Mouse (Mus musculus) left cerebral cortex, adult 9 months (tissue): ENCODE results near the gene Foxf1.

ENCODE experiments used
- DNase-seq, 2 experiments: peaks; one replicate each; pipeline ENCODE4 v3.0.0; 2022; ENCODE audit warnings: low spot score in 2 of 2

Gene Foxf1

GRCm38 (mm10) chr8:121084210-121084951, at the start of gene Foxf1:
Gene Foxf1 (plus strand): TSS chr8:121084386.
- DNase-seq: no peak

DNA sequence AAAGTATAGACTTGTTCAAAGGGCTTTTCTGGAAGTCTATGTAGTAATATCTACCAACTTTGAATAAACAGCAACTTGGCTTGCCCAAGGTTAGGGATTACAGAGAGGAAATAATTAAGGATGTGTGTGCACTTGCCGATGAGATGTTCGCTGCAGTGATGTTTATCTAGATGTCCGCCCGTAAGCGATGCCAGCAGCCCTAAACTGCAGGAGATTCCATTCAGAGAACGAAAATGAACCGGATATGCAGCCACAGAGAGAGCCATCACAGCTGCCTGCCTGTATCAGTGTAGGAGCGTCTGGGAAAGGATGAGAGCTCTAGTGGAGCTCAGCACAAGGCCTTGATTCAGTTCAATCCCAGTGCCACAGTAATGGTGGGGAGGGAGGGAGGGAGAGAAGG, 48.6 kb upstream of the Foxf1 start:
- DNase-seq: no peak

DNA sequence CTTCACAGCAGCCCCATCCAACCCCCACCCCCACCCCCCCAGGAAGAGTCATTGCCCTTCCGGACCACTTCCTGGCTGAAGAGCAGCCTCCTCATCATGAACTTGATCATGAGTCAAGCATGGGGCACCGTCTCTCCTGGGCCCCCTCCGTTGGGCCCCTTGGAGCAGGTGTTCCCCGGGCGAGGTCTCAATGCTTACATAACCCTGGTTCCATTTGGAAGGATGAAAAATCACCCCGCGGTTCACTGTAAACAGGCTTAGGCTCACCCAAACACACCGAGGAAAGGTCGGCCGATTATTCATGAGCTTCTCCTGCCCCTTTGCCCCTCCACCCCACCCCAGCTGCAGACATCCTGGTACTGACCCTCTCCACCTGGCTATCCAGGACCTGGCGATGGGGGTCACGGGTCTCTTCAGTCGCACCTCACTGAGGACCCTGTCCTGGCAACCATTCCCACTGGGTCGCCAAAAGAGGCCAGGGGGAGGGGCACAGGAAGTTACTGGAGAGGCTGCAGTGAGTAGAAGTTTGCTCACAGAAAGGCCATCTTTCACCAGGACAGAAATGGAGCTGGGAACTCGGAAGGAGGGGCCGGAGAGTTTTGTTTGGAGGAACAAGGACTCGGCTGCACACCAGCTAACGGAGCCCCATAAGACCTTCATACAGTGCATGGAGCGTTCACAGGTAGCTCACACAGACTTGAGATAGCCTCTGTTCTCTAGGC, 40.3 kb upstream of the Foxf1 start:
- no peak for DNase-seq

DNA sequence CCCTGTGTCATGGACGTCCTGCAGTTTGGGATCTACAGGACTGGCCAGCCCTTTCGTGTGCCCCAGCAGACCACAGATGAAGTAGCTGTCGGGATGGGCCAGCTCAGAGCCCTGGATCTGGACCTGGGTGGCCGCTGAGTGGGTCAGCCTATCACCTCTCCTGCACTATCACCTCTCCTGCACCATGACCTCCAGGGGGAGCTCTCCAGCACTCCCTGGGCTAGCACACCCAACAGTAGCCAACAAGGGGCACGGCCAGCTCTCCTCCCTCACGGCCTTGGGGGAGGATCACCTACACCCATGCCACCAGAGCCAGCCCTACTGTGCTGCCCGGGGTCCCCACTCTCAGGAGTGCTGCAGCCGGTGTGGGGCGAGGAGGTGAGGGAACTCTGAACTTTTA, 36.7 kb upstream of the Foxf1 start:
- DNase-seq: no peak

DNA sequence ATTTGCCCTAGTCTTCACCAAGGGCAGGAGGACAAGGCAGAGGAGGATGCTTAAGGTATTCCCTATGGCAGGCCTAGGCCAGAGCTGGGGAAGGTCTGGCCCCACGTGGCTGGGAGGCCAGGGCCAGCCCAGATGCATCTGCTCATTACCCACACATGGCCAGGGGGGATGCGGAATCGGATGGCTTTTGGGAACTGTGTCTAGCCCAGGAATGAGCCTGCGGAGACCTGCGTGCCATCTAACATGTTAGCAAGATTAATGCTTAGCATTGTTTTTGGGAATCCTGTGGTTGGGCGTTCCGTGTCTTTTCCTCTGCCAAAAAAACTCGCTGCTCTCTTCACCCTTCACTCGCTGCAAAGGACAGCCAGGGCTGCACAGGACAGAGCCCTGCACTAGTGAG, 26.1 kb upstream of the Foxf1 start:
- no peak for DNase-seq

DNA sequence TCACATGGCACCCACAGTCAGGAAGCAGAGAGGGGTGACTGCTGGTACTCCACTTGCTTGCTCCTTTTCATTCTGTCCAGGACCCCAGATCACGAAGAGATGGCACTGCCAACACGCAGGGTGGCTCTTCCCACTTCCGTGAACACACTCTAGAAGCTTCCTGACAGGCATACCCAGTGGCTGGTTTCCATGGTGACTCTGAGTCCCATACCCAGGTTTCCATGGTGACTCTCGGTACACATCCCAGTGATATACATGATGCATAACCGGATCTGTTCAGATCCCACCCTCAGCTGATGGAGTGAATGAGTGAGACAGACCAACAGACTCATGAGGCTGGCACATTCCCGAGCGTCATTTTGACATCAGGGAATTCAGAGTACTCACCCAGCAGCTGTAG, 25.1 kb upstream of the Foxf1 start:
- DNase-seq: peak; percentile 9 to 43

DNA sequence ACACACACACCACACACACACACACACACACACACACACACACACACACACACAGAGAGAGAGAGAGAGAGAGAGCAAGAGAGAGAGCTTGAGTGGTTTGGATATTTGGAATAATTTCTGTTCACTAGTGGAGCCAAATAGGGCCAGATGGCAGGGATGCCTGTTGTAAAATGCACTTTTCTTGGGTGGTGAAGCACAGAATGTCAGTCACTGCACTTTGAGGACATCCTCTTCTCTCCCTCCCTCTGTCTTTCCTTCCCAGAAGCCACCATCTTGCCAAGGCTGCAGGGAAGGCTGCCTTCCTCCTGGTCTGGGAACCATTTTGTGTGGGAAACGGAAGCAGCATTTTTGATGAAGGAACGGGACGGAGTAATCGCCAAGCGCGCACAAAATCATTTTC, 21.7 kb upstream of the Foxf1 start:
- DNase-seq: no peak

GRCm38 (mm10) chr8:121063649-121064048, 20.5 kb upstream of the Foxf1 start:
- no peak for DNase-seq

GRCm38 (mm10) chr8:121071454-121071853, 12.7 kb upstream of the Foxf1 start:
- DNase-seq: no peak

GRCm38 (mm10) chr8:121072406-121073130, 11.6 kb upstream of the Foxf1 start:
- no peak for DNase-seq

DNA sequence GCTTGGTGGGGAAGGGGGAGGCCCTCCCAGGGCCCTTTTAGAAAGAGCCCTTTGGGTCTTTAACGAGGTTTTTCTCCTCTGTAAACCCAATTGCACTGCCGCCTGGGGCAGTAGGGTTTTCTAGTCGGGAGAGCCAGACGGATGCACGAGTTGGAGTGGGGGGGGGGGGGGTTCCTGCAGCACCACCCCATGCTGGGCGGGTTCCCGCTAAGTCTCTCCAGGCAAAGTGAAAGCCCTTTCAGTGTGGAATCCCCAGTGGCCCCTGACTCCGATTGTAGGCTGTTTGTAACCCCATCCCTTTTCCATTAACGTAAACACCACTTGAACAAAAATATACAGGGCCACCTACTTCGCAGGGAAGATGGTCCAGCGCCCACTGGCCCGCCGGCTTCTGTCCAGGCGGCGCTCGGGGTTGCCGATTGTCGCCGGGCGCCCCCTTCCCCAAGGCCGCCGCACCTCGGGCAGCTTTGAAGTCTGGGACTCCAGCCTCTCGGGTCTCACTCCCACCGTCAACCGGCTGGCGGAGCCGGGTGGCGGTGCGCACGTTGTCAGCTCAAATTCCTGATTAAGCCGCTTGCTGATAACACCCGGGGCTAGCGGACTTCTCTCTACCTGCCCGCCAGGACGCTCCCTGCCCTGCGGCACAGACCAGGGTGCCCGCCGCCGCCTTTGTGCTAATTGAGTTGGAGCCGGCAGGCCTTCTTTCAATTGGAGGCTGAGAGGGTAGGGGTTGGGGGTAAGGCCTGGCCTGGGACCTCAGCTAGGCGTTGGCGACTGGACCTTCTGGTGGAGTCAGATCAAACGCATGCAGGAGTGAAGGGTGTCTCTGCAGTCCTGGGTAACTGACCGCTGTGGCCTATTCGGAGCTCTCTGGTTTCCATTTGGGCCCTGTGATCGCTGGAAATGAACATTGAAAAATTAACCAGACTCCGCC, 10.7 kb upstream of the Foxf1 start:
- no peak for DNase-seq

GRCm38 (mm10) chr8:121074108-121074847, 9.9 kb upstream of the Foxf1 start:
- no peak for DNase-seq

DNA sequence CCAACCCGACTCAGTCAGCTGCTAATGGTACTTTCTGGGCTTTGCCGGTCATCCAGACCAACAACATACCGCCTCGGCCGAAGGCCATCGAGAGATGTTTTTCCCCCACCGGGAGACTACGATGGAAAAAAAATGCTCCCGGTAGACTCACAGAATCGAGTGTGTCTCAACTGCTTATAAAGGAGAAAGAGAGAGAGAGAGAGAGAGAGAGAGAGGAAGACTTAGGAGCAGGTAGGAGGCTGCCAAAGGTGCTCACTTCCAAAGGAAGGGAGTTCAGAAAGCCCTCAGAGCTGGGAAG, 9.4 kb upstream of the Foxf1 start:
- DNase-seq: no peak

DNA sequence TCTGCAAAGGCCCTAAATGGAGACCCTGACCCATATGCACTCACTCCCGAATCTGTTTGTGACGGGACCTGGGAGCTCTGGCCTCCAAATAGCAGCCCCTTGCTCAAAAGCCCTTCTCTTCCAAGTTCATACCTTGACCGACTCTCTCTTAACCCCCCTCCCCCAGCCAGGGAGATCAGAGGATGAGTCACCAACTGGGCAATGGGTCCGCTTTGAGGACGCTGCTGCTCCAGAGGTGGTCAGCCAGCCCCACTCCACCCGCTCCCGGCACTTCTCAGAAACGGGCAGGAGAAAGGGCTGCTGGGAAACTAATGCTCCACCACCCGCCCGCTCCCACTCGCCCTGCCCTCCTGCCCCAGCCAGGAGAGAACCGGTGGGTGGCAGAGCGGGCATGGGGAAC, 8.2 kb upstream of the Foxf1 start:
- no peak for DNase-seq

GRCm38 (mm10) chr8:121076555-121076954, 7.6 kb upstream of the Foxf1 start:
- no peak for DNase-seq

- no peak for DNase-seq
Measured at GRCm38 (mm10) chr8:121078721-121079120, 5.5 kb upstream of the Foxf1 start.

- DNase-seq: no peak
Measured at GRCm38 (mm10) chr8:121079201-121079600, 5.0 kb upstream of the Foxf1 start.

DNA sequence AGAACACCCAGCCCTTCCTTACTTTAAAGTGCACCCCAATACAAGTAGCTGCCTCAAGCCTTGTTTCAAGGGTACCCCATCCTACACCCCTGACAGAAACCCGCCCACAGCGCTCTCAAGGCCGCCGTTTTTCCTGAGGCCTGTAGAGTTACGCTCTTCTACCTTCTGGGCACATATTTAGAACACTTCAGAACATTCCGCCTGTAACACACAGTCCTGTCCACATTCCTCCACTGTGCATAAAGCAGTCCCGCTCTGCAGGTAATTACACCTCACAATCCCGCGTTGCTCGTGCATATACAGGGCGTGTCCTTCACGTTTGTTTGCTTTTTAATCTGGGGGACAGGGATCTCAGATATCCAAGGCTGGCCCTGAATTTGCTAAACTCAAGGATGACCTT, 4.2 kb upstream of the Foxf1 start:
- DNase-seq: no peak

GRCm38 (mm10) chr8:121080361-121081090, 3.7 kb upstream of the Foxf1 start:
- no peak for DNase-seq

DNA sequence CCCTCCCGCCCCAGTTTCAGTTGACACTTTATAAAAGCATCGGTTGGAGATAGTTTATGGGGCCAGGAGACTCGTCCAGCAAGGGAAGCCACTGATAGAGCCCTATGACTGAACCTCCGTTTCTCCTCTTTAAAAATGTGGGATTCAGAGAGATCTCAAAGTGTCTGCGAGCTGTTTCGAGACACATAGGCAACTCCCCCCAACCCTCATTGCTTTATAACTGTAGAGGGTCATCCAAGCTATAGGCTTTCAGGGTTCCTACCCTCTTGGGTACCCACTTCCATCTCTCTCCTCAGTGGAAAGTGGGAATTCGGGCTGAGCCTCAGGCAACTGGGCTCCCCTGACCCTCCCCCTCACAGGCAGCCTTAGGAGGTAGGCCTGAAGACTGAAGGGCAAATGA, 2.8 kb upstream of the Foxf1 start:
- no peak for DNase-seq
